Mouse (Mus musculus) B cell, adult 62 days (primary cell): ENCODE results near the gene Cldn18. TPM values are rescaled to one million over a fixed set of nuclear protein-coding genes. Genes with fewer than 3 reads are reported as not detected.

ENCODE experiments used
- total RNA-seq: library from RNA; stranded (reverse); gene quantifications from 4 replicates; pipeline ENCODE4 v1.2.4, GENCODE M21; 2023

Cldn18 gene
- total RNA-seq, result not detected in 4 replicates

DNA sequence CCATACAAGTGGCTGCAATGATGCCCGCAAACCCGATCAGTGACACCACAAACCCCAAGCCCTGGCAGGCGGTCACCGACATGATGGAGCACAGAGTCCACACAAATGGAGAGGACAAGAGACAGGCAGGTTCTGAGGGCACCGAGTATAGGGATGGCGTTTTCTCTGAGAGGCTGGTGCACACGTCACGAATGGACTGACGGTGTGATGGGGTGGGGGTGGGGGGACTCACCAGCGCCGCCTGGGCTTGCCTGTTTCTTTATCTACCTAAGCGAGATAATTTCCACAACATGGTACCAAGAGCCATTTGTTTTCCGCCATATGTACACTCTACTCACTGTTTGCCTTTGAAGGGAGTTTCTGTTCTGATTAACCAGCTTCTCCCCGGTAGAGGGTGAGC, at the start of gene Cldn18:
TSS of gene Cldn18 (minus strand) at position 134 of the 400 bp plus-strand sequence.

Other genes with a start within 250 kb of the Cldn18 start
- gene Armc8, start 148.4 kb downstream of the Cldn18 start, total RNA-seq, result 30.9 to 37.7 TPM (median 35.5 TPM) in 4 replicates
- 24.6 to 31.1 TPM (median 27.7 TPM) in 4 replicates for gene Dbr1, start 141.5 kb downstream of the Cldn18 start, total RNA-seq
- not detected in 4 replicates for gene A4gnt, start 104.8 kb downstream of the Cldn18 start, total RNA-seq
- gene Dzip1l, start 87.8 kb downstream of the Cldn18 start, total RNA-seq, result not detected in 4 replicates
- not detected in 4 replicates for gene Sox14, start 158.9 kb upstream of the Cldn18 start, total RNA-seq